Mouse (Mus musculus): ENCODE results near the gene Snd1.

DNA sequence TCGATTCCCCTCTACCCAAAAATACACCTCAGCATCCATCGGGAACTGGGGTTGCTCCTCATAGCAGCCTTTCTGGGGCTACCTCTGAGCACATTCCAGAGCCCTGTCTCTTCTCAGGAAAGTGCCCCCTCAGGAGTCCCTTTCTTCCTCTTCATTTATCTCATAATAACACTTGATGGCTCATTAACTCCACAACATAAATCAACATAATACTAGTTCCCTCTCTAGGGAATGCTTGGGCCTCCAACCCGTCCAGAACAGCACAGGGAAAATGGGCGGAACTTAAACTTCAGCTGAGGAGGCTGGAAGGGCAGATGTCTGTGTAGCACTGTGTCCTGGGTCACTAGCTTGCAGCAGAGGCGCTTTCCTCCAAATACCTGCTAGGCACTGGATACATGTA, 488.2 kb downstream of the Snd1 start:
- TF ChIP-seq CTCF (IDR thresholded peaks at IDR 0.05; ENCODE audit: low read depth, low read length) (no peak), TAL1 (conservative IDR thresholded peaks at IDR 0.05; ENCODE audit: low read depth, low read length) (no peak), GATA1 (IDR thresholded peaks at IDR 0.05; ENCODE audit: borderline replicate concordance, low read length) (no peak), GATA2 (IDR thresholded peaks at IDR 0.05; ENCODE audit: borderline replicate concordance, low read depth, low read length) (no peak), POLR2AphosphoS5 (IDR thresholded peaks at IDR 0.05; ENCODE audit: insufficient replicate concordance, low read depth, low read length) (no peak)

Data from G1E (cell line).